Mouse (Mus musculus) embryonic facial prominence, embryonic 14.5 days (tissue): ENCODE data around the gene Gm5414. TPM values are rescaled to one million over a fixed set of nuclear protein-coding genes. Genes with fewer than 3 reads are reported as not detected.
A peak's percentile ranks its signal among the peaks of the same experiment; 100 is the strongest.

ENCODE experiments used
- ATAC-seq: fragments of 200-750 bp; cut with Nextera tagmentation; 2 replicates; pipeline ENCODE4 v1.8.0; 2017; ENCODE audit warnings: low read depth, moderate number of reproducible peaks, moderate TSS enrichment
- DNase-seq: peaks from one replicate; pipeline ENCODE4 v3.0.0-alpha.2; 2015; ENCODE audit warnings: low spot score
- H3K27ac ChIP-seq: fragments of 300-500 bp; sonication (generic); replicated peaks from 2 replicates; pipeline ENCODE4 v1.5.1; 2014; ENCODE audit warnings: low read depth, mild to moderate bottlenecking, low read length, moderate library complexity
- H3K27me3 ChIP-seq: fragments of 300-500 bp; sonication (generic); replicated peaks from 2 replicates; pipeline ENCODE4 v1.6.1; 2014; ENCODE audit warnings: low read length; ENCODE audit not compliant: control insufficient read depth, insufficient read depth
- H3K36me3 ChIP-seq: fragments of 300-500 bp; sonication (generic); 2 replicates; pipeline ENCODE4 v1.6.1; 2014; ENCODE audit warnings: low read length, mixed read lengths; ENCODE audit not compliant: control insufficient read depth, insufficient read depth
- H3K4me1 ChIP-seq: fragments of 300-500 bp; sonication (generic); 2 replicates; pipeline ENCODE4 v1.6.1; 2014; ENCODE audit warnings: antibody characterized with exemption, low read length; ENCODE audit not compliant: control insufficient read depth, insufficient read depth
- H3K4me2 ChIP-seq: fragments of 300-500 bp; sonication (generic); 2 replicates; pipeline ENCODE4 v1.6.1; 2014; ENCODE audit warnings: low read depth, mild to moderate bottlenecking, low read length, moderate library complexity, mixed read lengths
- H3K4me3 ChIP-seq: fragments of 300-500 bp; sonication (generic); 2 replicates; pipeline ENCODE4 v1.5.1; 2014; ENCODE audit warnings: low read depth, mild to moderate bottlenecking, low read length
- H3K9ac ChIP-seq: fragments of 300-500 bp; sonication (generic); 2 replicates; pipeline ENCODE4 v1.6.1; 2014; ENCODE audit warnings: low read depth, mild to moderate bottlenecking, low read length, moderate library complexity, mixed read lengths
- H3K9me3 ChIP-seq: fragments of 300-500 bp; sonication (generic); 2 replicates; pipeline ENCODE4 v1.6.1; 2016; ENCODE audit warnings: low read length; ENCODE audit not compliant: control insufficient read depth
- WGBS: fragments of 180-500 bp; shearing (Covaris S2); extraction: QIAGEN DNeasy Blood & Tissue Kit; methylation state at CpG from one replicate; pipeline ENCODE4 v1.1.7; 2014; 5-methylcytosine and 5-hydroxymethylcytosine counted together
- polyA plus RNA-seq: library from polyadenylated mRNA; unstranded; fragments of >200 nt; fragmentation: Nextera tagmentation; extraction: Ambion mirVana; gene quantifications from 2 replicates; pipeline ENCODE4 v1.2.1, GENCODE M21; 2014

Gene Gm5414
- polyA plus RNA-seq: not detected in 2 replicates

- H3K4me2 ChIP-seq: no peak within 1 kb of the TSS
- ATAC-seq (no peak), DNase-seq (no peak)
- no peaks in the 10 kb centered on the region for H3K36me3 ChIP-seq
- H3K9me3 ChIP-seq: no peaks in the 10 kb centered on the region
- no peak within 1 kb of the TSS for H3K27ac ChIP-seq
- no peaks in the 10 kb centered on the region for H3K4me1 ChIP-seq
- no peak within 1 kb of the TSS for H3K4me3 ChIP-seq
- H3K27me3 ChIP-seq: no peaks in the 10 kb centered on the region
- H3K9ac ChIP-seq: no peak within 1 kb of the TSS
- 82% methylated on average over 2 of the region's 2 CpGs for WGBS
These were observed at the start of gene Gm5414 for GRCm38 (mm10) chr15:101627884-101628283. Gm5414 (minus strand) TSS chr15:101628188.

- Histone ChIP-seq H3K9ac (no peak overlapping the region), H3K4me3 (no peak overlapping the region), H3K4me2 (no peak overlapping the region), H3K9me3 (no peaks in the 10 kb centered on the region), H3K4me1 (no peaks in the 10 kb centered on the region), H3K36me3 (no peaks in the 10 kb centered on the region), H3K27ac (no peak overlapping the region), H3K27me3 (no peaks in the 10 kb centered on the region)
- ATAC-seq (no peak), DNase-seq (no peak)
- 91% methylated on average over 1 of the region's 1 CpGs for WGBS
These were observed 48.0 kb upstream of the Gm5414 start for GRCm38 (mm10) chr15:101675978-101676377.

GRCm38 (mm10) chr15:101652736-101653265 is 24.8 kb upstream of the Gm5414 start:
- WGBS: 90% methylated on average over 5 of the region's 5 CpGs
- Histone ChIP-seq H3K9me3 (no peaks in the 10 kb centered on the region), H3K36me3 (no peaks in the 10 kb centered on the region), H3K4me3 (no peak overlapping the region), H3K4me1 (no peaks in the 10 kb centered on the region), H3K9ac (no peak overlapping the region), H3K4me2 (no peak overlapping the region), H3K27ac (no peak overlapping the region), H3K27me3 (no peaks in the 10 kb centered on the region)
- ATAC-seq: no peak
- DNase-seq: no peak

GRCm38 (mm10) chr15:101647280-101647679 is 19.3 kb upstream of the Gm5414 start, which contains the start of gene Gm5478:
Gm5478 (minus strand) TSS chr15:101647380.
- no peaks in the 10 kb centered on the region for H3K9me3 ChIP-seq
- ATAC-seq (no peak), DNase-seq (no peak)
- H3K27me3 ChIP-seq: no peaks in the 10 kb centered on the region
- no peak within 1 kb of the TSS for H3K9ac ChIP-seq
- H3K4me3 ChIP-seq: no peak within 1 kb of the TSS
- WGBS: 79% methylated on average over 3 of the region's 3 CpGs
- no peak within 1 kb of the TSS for H3K4me2 ChIP-seq
- H3K4me1 ChIP-seq: no peaks in the 10 kb centered on the region
- no peaks in the 10 kb centered on the region for H3K36me3 ChIP-seq
- no peak within 1 kb of the TSS for H3K27ac ChIP-seq

- Histone ChIP-seq H3K36me3 (no peaks in the 10 kb centered on the region), H3K9me3 (no peaks in the 10 kb centered on the region), H3K4me2 (no peak overlapping the region), H3K27ac (no peak overlapping the region), H3K4me3 (no peak overlapping the region), H3K4me1 (no peaks in the 10 kb centered on the region), H3K27me3 (no peaks in the 10 kb centered on the region), H3K9ac (no peak overlapping the region)
- ATAC-seq (no peak; the same call in 1 of the 2 replicates), DNase-seq (peak; percentile 48)
- WGBS: 52% methylated on average over 6 of the region's 6 CpGs
These were observed 28.9 kb downstream of the Gm5414 start for GRCm38 (mm10) chr15:101599123-101599522.

GRCm38 (mm10) chr15:101588216-101588615 is 39.8 kb downstream of the Gm5414 start:
- no peak overlapping the region for H3K4me2 ChIP-seq
- ATAC-seq: no peak
- H3K27me3 ChIP-seq: no peaks in the 10 kb centered on the region
- 79% methylated on average over 10 of the region's 10 CpGs for WGBS
- no peak overlapping the region for H3K4me3 ChIP-seq
- H3K27ac ChIP-seq: no peak overlapping the region
- no peaks in the 10 kb centered on the region for H3K36me3 ChIP-seq
- H3K4me1 ChIP-seq: no peaks in the 10 kb centered on the region
- H3K9me3 ChIP-seq: no peaks in the 10 kb centered on the region
- H3K9ac ChIP-seq: no peak overlapping the region
- DNase-seq: no peak

- DNase-seq (peak; percentile 4), ATAC-seq (no peak)
- H3K9me3 ChIP-seq: no peaks in the 10 kb centered on the region
- no peaks in the 10 kb centered on the region for H3K36me3 ChIP-seq
- no peak overlapping the region for H3K9ac ChIP-seq
- no peaks in the 10 kb centered on the region for H3K27me3 ChIP-seq
- no peak overlapping the region for H3K27ac ChIP-seq
- H3K4me1 ChIP-seq: no peaks in the 10 kb centered on the region
- no peak overlapping the region for H3K4me3 ChIP-seq
- H3K4me2 ChIP-seq: no peak overlapping the region
- 38% methylated on average over 2 of the region's 2 CpGs for WGBS
These were observed 43.5 kb downstream of the Gm5414 start for GRCm38 (mm10) chr15:101584456-101584855.

- ATAC-seq (no peak), DNase-seq (peak; percentile 15)
- no peaks in the 10 kb centered on the region for H3K9me3 ChIP-seq
- no peaks in the 10 kb centered on the region for H3K36me3 ChIP-seq
- no peak overlapping the region for H3K4me3 ChIP-seq
- no peaks in the 10 kb centered on the region for H3K27me3 ChIP-seq
- WGBS: 74% methylated on average over 8 of the region's 8 CpGs
- no peak overlapping the region for H3K9ac ChIP-seq
- no peak overlapping the region for H3K27ac ChIP-seq
- no peak overlapping the region for H3K4me2 ChIP-seq
- H3K4me1 ChIP-seq: no peaks in the 10 kb centered on the region
These were observed 44.6 kb downstream of the Gm5414 start for GRCm38 (mm10) chr15:101583211-101583965.

GRCm38 (mm10) chr15:101581701-101582100 is 46.3 kb downstream of the Gm5414 start:
- 68% methylated on average over 3 of the region's 3 CpGs for WGBS
- Histone ChIP-seq H3K4me3 (no peak overlapping the region), H3K36me3 (no peaks in the 10 kb centered on the region), H3K4me1 (no peaks in the 10 kb centered on the region), H3K9me3 (no peaks in the 10 kb centered on the region), H3K9ac (no peak overlapping the region), H3K27me3 (no peaks in the 10 kb centered on the region), H3K4me2 (no peak overlapping the region), H3K27ac (no peak overlapping the region)
- no peak for ATAC-seq
- no peak for DNase-seq
